Mouse (Mus musculus) neural tube, embryonic 13.5 days (tissue): ENCODE results near the gene Ccdc50. TPM values are rescaled to one million over a fixed set of nuclear protein-coding genes. Genes with fewer than 3 reads are reported as not detected.

ENCODE experiments used
- ATAC-seq: fragments of 200-750 bp; cut with Nextera tagmentation; 2 replicates; pipeline ENCODE4 v1.8.0; 2017; ENCODE audit warnings: low read depth, mild to moderate bottlenecking, moderate TSS enrichment, moderate library complexity
- H3K27ac ChIP-seq: fragments of 300-500 bp; sonication (generic); replicated peaks from 2 replicates; pipeline ENCODE4 v1.5.1; 2015; ENCODE audit warnings: moderate library complexity, mild to moderate bottlenecking, inconsistent platforms
- H3K27me3 ChIP-seq: fragments of 300-500 bp; sonication (generic); 2 replicates; pipeline ENCODE4 v1.6.1; 2015; ENCODE audit warnings: mild to moderate bottlenecking, inconsistent platforms
- H3K36me3 ChIP-seq: fragments of 300-500 bp; sonication (generic); 2 replicates; pipeline ENCODE4 v1.6.1; 2015; ENCODE audit warnings: mild to moderate bottlenecking, inconsistent platforms
- H3K4me1 ChIP-seq: fragments of 300-500 bp; sonication (generic); replicated peaks from 2 replicates; pipeline ENCODE4 v1.6.1; 2015; ENCODE audit warnings: inconsistent platforms
- H3K4me2 ChIP-seq: fragments of 300-500 bp; sonication (generic); 2 replicates; pipeline ENCODE4 v1.6.1; 2015; ENCODE audit warnings: inconsistent platforms, mild to moderate bottlenecking, moderate library complexity
- H3K4me3 ChIP-seq: fragments of 300-500 bp; sonication (generic); 2 replicates; pipeline ENCODE4 v1.5.1; 2015; ENCODE audit warnings: mild to moderate bottlenecking, inconsistent platforms
- H3K9ac ChIP-seq: fragments of 300-500 bp; sonication (generic); 2 replicates; pipeline ENCODE4 v1.6.1; 2015; ENCODE audit warnings: moderate library complexity, mild to moderate bottlenecking, inconsistent platforms
- H3K9me3 ChIP-seq: fragments of 300-500 bp; sonication (generic); 2 replicates; pipeline ENCODE4 v1.6.1; 2016; ENCODE audit warnings: inconsistent platforms
- WGBS: fragments of 180-500 bp; shearing (Covaris S2); methylation state at CpG from one replicate; pipeline ENCODE4 v1.1.7; 2015; 5-methylcytosine and 5-hydroxymethylcytosine counted together
- polyA plus RNA-seq: library from polyadenylated mRNA; unstranded; fragments of >200 nt; fragmentation: Nextera tagmentation; extraction: Ambion mirVana; gene quantifications from 2 replicates; pipeline ENCODE4 v1.2.1, GENCODE M21; 2015

Ccdc50 gene
- polyA plus RNA-seq, 1 experiment from 2014 or later, result 43.7 TPM

GRCm38 (mm10) chr16:27453823-27454222 is 65.2 kb downstream of the Ccdc50 start:
- H3K36me3 ChIP-seq, result peaks cover 14% of the 10 kb centered on the region
- H3K9me3 ChIP-seq, result no peaks in the 10 kb centered on the region
- no peak overlapping the region for H3K27ac ChIP-seq
- H3K9ac ChIP-seq, result no peak overlapping the region
- H3K27me3 ChIP-seq, result no peaks in the 10 kb centered on the region
- 72% methylated on average over 2 of the region's 2 CpGs for WGBS
- H3K4me3 ChIP-seq, result no peak overlapping the region
- no peak overlapping the region for H3K4me2 ChIP-seq
- H3K4me1 ChIP-seq, result 0 out of 2 replicates have a peak, but pooled peaks cover 5% of the 10 kb centered on the region
- ATAC-seq, result no peak

GRCm38 (mm10) chr16:27457273-27457672 is 68.6 kb downstream of the Ccdc50 start:
- H3K4me1 ChIP-seq, result 0 out of 2 replicates have a peak, but pooled peaks cover 5% of the 10 kb centered on the region
- no peak overlapping the region for H3K4me2 ChIP-seq
- no peak overlapping the region for H3K9ac ChIP-seq
- no peaks in the 10 kb centered on the region for H3K36me3 ChIP-seq
- no peaks in the 10 kb centered on the region for H3K9me3 ChIP-seq
- 19% methylated on average over 4 of the region's 4 CpGs for WGBS
- no peak overlapping the region for H3K27ac ChIP-seq
- H3K27me3 ChIP-seq, result no peaks in the 10 kb centered on the region
- no peak overlapping the region for H3K4me3 ChIP-seq
- ATAC-seq, result peak; percentile 77

DNA sequence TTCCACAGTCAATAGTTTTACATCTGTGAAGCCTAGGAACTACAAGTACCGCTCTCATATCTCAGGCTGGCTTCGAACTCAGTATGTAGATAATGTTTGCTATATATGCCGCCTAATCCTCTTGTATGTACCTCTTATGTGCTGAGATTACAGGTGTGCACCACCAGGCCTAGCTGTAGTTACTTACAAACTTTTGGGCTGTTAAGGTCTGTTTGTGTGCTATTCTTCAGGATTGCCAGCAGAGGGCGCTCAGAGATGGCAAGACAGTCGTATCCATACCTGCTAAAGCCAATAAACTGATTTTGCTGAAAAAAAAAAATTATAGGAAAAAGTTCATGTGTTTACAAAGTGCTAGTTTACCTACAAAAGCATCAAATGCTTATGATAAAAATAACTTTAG is 80.1 kb downstream of the Ccdc50 start:
- Histone ChIP-seq H3K9me3 (no peaks in the 10 kb centered on the region), H3K4me2 (no peak overlapping the region), H3K27me3 (no peaks in the 10 kb centered on the region), H3K4me1 (no peaks in the 10 kb centered on the region), H3K36me3 (no peaks in the 10 kb centered on the region), H3K27ac (no peak overlapping the region), H3K9ac (no peak overlapping the region), H3K4me3 (no peak overlapping the region)
- peak; percentile 50; the same call in 1 of the 2 replicates for ATAC-seq
- 26% methylated on average over 5 of the region's 5 CpGs for WGBS

- H3K27me3 ChIP-seq, result no peaks in the 10 kb centered on the region
- no peak for ATAC-seq
- 83% methylated on average over 6 of the region's 6 CpGs for WGBS
Observed at GRCm38 (mm10) chr16:27471389-27471788, 82.7 kb downstream of the Ccdc50 start.

GRCm38 (mm10) chr16:27483834-27484233 is 95.2 kb downstream of the Ccdc50 start:
- no peak for ATAC-seq
- Histone ChIP-seq H3K9ac (no peak overlapping the region), H3K9me3 (no peaks in the 10 kb centered on the region), H3K4me1 (no peaks in the 10 kb centered on the region), H3K27me3 (no peaks in the 10 kb centered on the region), H3K4me3 (no peak overlapping the region), H3K36me3 (no peaks in the 10 kb centered on the region), H3K4me2 (no peak overlapping the region), H3K27ac (no peak overlapping the region)
- 53% methylated on average over 1 of the region's 1 CpGs for WGBS

More at GRCm38 (mm10) chr16:27471389-27471788, 82.7 kb downstream of the Ccdc50 start:
- Histone ChIP-seq H3K9me3 (no peaks in the 10 kb centered on the region), H3K4me1 (no peaks in the 10 kb centered on the region), H3K4me2 (no peak overlapping the region), H3K27ac (no peak overlapping the region), H3K9ac (no peak overlapping the region), H3K36me3 (no peaks in the 10 kb centered on the region), H3K4me3 (no peak overlapping the region)

Other genes with a start within 250 kb of the Ccdc50 start
- gene Ostn, start 81.4 kb upstream of the Ccdc50 start, polyA plus RNA-seq, result not detected in 2 replicates
- 30.9 and 33.5 TPM in 2 replicates for gene Uts2b, start 18.6 kb upstream of the Ccdc50 start, polyA plus RNA-seq